Mouse (Mus musculus): ENCODE results near the gene Tnfsf4. TPM values are rescaled to one million over a fixed set of nuclear protein-coding genes. Genes with fewer than 3 reads are reported as not detected.

The Tnfsf4 gene
- polyA plus RNA-seq (2012; rRNA removed; ENCODE audit: low replicate concordance), result not detected in 2 replicates

GRCm38 (mm10) chr1:161394931-161395459 is at the start of gene Tnfsf4:
TSS of gene Tnfsf4 (plus strand) at chr1:161395409.

Other genes with a start within 250 kb of the Tnfsf4 start
- gene Tex50, start 236.1 kb upstream of the Tnfsf4 start, polyA plus RNA-seq (2012; rRNA removed; ENCODE audit: low replicate concordance), result not detected in 2 replicates
- 58.0 and 69.4 TPM in 2 replicates for gene Prdx6, start 144.2 kb upstream of the Tnfsf4 start, polyA plus RNA-seq (2012; rRNA removed; ENCODE audit: low replicate concordance)
- gene Tnfsf18, start 99.2 kb downstream of the Tnfsf4 start, polyA plus RNA-seq (2012; rRNA removed; ENCODE audit: low replicate concordance), result not detected in 2 replicates

Measured in duodenum, adult 2 months (tissue).